Mouse (Mus musculus) E14TG2a.4 (cell line): ENCODE data around the gene Cdca7l.

Source experiments
- H3K27me3 ChIP-seq: 2 replicates; pipeline ENCODE4 v1.6.1; 2014; ENCODE audit warnings: low read length, control low read depth; ENCODE audit not compliant: insufficient read depth
- H3K36me3 ChIP-seq: 2 replicates; pipeline ENCODE4 v1.6.1; 2014; ENCODE audit warnings: low read length, control low read depth; ENCODE audit not compliant: insufficient read depth
- H3K4me1 ChIP-seq: replicated peaks from 2 replicates; pipeline ENCODE4 v1.6.1; 2014; ENCODE audit warnings: low read depth, low read length, control low read depth
- H3K4me3 ChIP-seq: replicated peaks from 2 replicates; pipeline ENCODE4 v1.5.1; 2014; ENCODE audit warnings: mild to moderate bottlenecking, low read length
- H3K9me3 ChIP-seq: 2 replicates; pipeline ENCODE4 v1.6.1; 2014; ENCODE audit warnings: low read length, control low read depth
- CTCF ChIP-seq: conservative IDR thresholded peaks from 2 replicates; pipeline ENCODE4 v1.5.1; 2014; ENCODE audit warnings: low read length
- NANOG ChIP-seq: IDR thresholded peaks from 2 replicates; pipeline ENCODE4 v1.6.1; 2014; ENCODE audit warnings: borderline replicate concordance, low read length, mixed read lengths
- POU5F1 ChIP-seq: IDR thresholded peaks from 2 replicates; pipeline ENCODE4 v1.6.1; 2014; ENCODE audit warnings: low read length, borderline replicate concordance

The Cdca7l gene

GRCm38 (mm10) chr12:117805576-117805975, 1.5 kb downstream of the Cdca7l start:
- no peak for TF ChIP-seq NANOG
- no peak for TF ChIP-seq POU5F1
- TF ChIP-seq CTCF: no peak
- H3K4me1 ChIP-seq: peaks cover 3% of the 10 kb centered on the region; the same call in 1 of the 2 replicates
- no peak overlapping the region for H3K4me3 ChIP-seq
- no peaks in the 10 kb centered on the region for H3K36me3 ChIP-seq
- no peaks in the 10 kb centered on the region for H3K9me3 ChIP-seq
- peaks cover 14% of the 10 kb centered on the region for H3K27me3 ChIP-seq

GRCm38 (mm10) chr12:117806007-117806451, 1.9 kb downstream of the Cdca7l start:
- TF ChIP-seq CTCF: no peak
- no peak for TF ChIP-seq POU5F1
- TF ChIP-seq NANOG: no peak
- no peaks in the 10 kb centered on the region for H3K9me3 ChIP-seq
- no peak overlapping the region for H3K4me3 ChIP-seq
- H3K4me1 ChIP-seq: peaks cover 3% of the 10 kb centered on the region; the same call in 1 of the 2 replicates
- peaks cover 14% of the 10 kb centered on the region for H3K27me3 ChIP-seq
- H3K36me3 ChIP-seq: no peaks in the 10 kb centered on the region

- Histone ChIP-seq H3K4me3 (no peak overlapping the region), H3K9me3 (no peaks in the 10 kb centered on the region), H3K4me1 (peaks cover 3% of the 10 kb centered on the region; the same call in 1 of the 2 replicates), H3K36me3 (no peaks in the 10 kb centered on the region), H3K27me3 (peaks cover 14% of the 10 kb centered on the region)
- TF ChIP-seq NANOG (no peak), POU5F1 (no peak), CTCF (no peak)
Measured at GRCm38 (mm10) chr12:117806470-117806869, 2.4 kb downstream of the Cdca7l start.

GRCm38 (mm10) chr12:117807637-117808036, 3.5 kb downstream of the Cdca7l start:
- no peaks in the 10 kb centered on the region for H3K36me3 ChIP-seq
- H3K4me3 ChIP-seq: no peak overlapping the region
- H3K27me3 ChIP-seq: peaks cover 14% of the 10 kb centered on the region
- TF ChIP-seq POU5F1 (no peak), NANOG (no peak), CTCF (no peak)
- no peaks in the 10 kb centered on the region for H3K9me3 ChIP-seq
- peaks cover 3% of the 10 kb centered on the region; the same call in 1 of the 2 replicates for H3K4me1 ChIP-seq

GRCm38 (mm10) chr12:117808355-117809326, 4.6 kb downstream of the Cdca7l start:
- H3K36me3 ChIP-seq: no peaks in the 10 kb centered on the region
- H3K9me3 ChIP-seq: no peaks in the 10 kb centered on the region
- H3K27me3 ChIP-seq: peaks cover 14% of the 10 kb centered on the region
- peaks cover 3% of the 10 kb centered on the region; the same call in 1 of the 2 replicates for H3K4me1 ChIP-seq
- H3K4me3 ChIP-seq: no peak overlapping the region
- TF ChIP-seq CTCF (no peak), POU5F1 (no peak), NANOG (no peak)

GRCm38 (mm10) chr12:117809327-117810017, 5.4 kb downstream of the Cdca7l start:
- H3K4me3 ChIP-seq: no peak overlapping the region
- H3K36me3 ChIP-seq: no peaks in the 10 kb centered on the region
- peaks cover 3% of the 10 kb centered on the region; the same call in 1 of the 2 replicates for H3K4me1 ChIP-seq
- TF ChIP-seq CTCF (no peak), NANOG (no peak), POU5F1 (no peak)
- H3K27me3 ChIP-seq: peaks cover 14% of the 10 kb centered on the region
- no peaks in the 10 kb centered on the region for H3K9me3 ChIP-seq

- Histone ChIP-seq H3K27me3 (peaks cover 13% of the 10 kb centered on the region), H3K9me3 (no peaks in the 10 kb centered on the region), H3K4me3 (no peak overlapping the region), H3K4me1 (peaks cover 3% of the 10 kb centered on the region; the same call in 1 of the 2 replicates), H3K36me3 (no peaks in the 10 kb centered on the region)
- TF ChIP-seq POU5F1: no peak
- no peak for TF ChIP-seq CTCF
- no peak for TF ChIP-seq NANOG
Measured at GRCm38 (mm10) chr12:117810074-117810473, 6.0 kb downstream of the Cdca7l start.
